Mouse (Mus musculus) urinary bladder, adult 18-20 months (tissue): ENCODE results near the gene Polr2l.

ENCODE experiments used
- DNase-seq, 2 experiments: peaks; one replicate each; pipeline ENCODE4 v3.0.0; 2022; ENCODE audit warnings: low spot score in 2 of 2, mixed read lengths in 2 of 2

The Polr2l gene

GRCm38 (mm10) chr7:141475011-141475804 lies at the start of gene Polr2l, which contains the start of gene Tspan4:
Gene Polr2l, minus strand, starts transcription at chr7:141475132.
Gene Tspan4, plus strand, starts transcription at chr7:141475240.
- DNase-seq: peak; percentile 76 to 88

- no peak for DNase-seq
Observed at GRCm38 (mm10) chr7:141524271-141524670, 49.3 kb upstream of the Polr2l start.

GRCm38 (mm10) chr7:141523007-141523406 lies 48.1 kb upstream of the Polr2l start:
- DNase-seq: no peak

GRCm38 (mm10) chr7:141519795-141520194 lies 44.9 kb upstream of the Polr2l start:
- no peak for DNase-seq

GRCm38 (mm10) chr7:141518926-141519325 lies 44.0 kb upstream of the Polr2l start:
- DNase-seq: no peak

GRCm38 (mm10) chr7:141518296-141518695 lies 43.4 kb upstream of the Polr2l start:
- DNase-seq: no peak

- no peak for DNase-seq
Observed at GRCm38 (mm10) chr7:141517638-141518037, 42.7 kb upstream of the Polr2l start.

- no peak for DNase-seq
Observed at GRCm38 (mm10) chr7:141510681-141511191, 35.8 kb upstream of the Polr2l start.

GRCm38 (mm10) chr7:141510196-141510595 lies 35.3 kb upstream of the Polr2l start:
- no peak for DNase-seq

GRCm38 (mm10) chr7:141508160-141508559 lies 33.2 kb upstream of the Polr2l start:
- DNase-seq: no peak

- DNase-seq: no peak
Observed at GRCm38 (mm10) chr7:141506278-141506677, 31.3 kb upstream of the Polr2l start.

GRCm38 (mm10) chr7:141502556-141502905 lies 27.6 kb upstream of the Polr2l start:
- no peak for DNase-seq

GRCm38 (mm10) chr7:141501820-141502555 lies 27.1 kb upstream of the Polr2l start:
- no peak for DNase-seq

GRCm38 (mm10) chr7:141497600-141497999 lies 22.7 kb upstream of the Polr2l start:
- DNase-seq: no peak

GRCm38 (mm10) chr7:141495940-141496339 lies 21.0 kb upstream of the Polr2l start:
- DNase-seq: no peak

- DNase-seq: no peak
Observed at GRCm38 (mm10) chr7:141495379-141495778, 20.4 kb upstream of the Polr2l start.

- DNase-seq: no peak
Observed at GRCm38 (mm10) chr7:141493729-141494128, 18.8 kb upstream of the Polr2l start.

- no peak for DNase-seq
Observed at GRCm38 (mm10) chr7:141492738-141493137, 17.8 kb upstream of the Polr2l start.

- no peak for DNase-seq
Observed at GRCm38 (mm10) chr7:141491151-141491550, 16.2 kb upstream of the Polr2l start.

GRCm38 (mm10) chr7:141487141-141487540 lies 12.2 kb upstream of the Polr2l start:
- no peak for DNase-seq

GRCm38 (mm10) chr7:141486239-141486638 lies 11.3 kb upstream of the Polr2l start:
- DNase-seq: no peak

- DNase-seq: no peak
Observed at GRCm38 (mm10) chr7:141485606-141486005, 10.7 kb upstream of the Polr2l start.

GRCm38 (mm10) chr7:141485186-141485585 lies 10.3 kb upstream of the Polr2l start:
- DNase-seq: no peak
